Mouse (Mus musculus): ENCODE measurements around the gene Mrpl1.

Gene Mrpl1

GRCm38 (mm10) chr5:96201462-96202154 is 7.7 kb upstream of the Mrpl1 start:
- no peak for DNase-seq (ENCODE audit: extremely low read depth, insufficient read length, low spot score)

GRCm38 (mm10) chr5:96206897-96207296 is 2.4 kb upstream of the Mrpl1 start:
- no peak for DNase-seq (ENCODE audit: extremely low read depth, insufficient read length, low spot score)

GRCm38 (mm10) chr5:96207531-96207930 is 1.8 kb upstream of the Mrpl1 start:
- DNase-seq (ENCODE audit: extremely low read depth, insufficient read length, low spot score): no peak

- no peak for DNase-seq (ENCODE audit: extremely low read depth, insufficient read length, low spot score)
Measured at GRCm38 (mm10) chr5:96208543-96208942, 750 bp upstream of the Mrpl1 start.

GRCm38 (mm10) chr5:96209916-96210583 is 757 bp downstream of the Mrpl1 start:
- peak; percentile 89 for DNase-seq (ENCODE audit: extremely low read depth, insufficient read length, low spot score)

GRCm38 (mm10) chr5:96218648-96219047 is 9.4 kb downstream of the Mrpl1 start:
- no peak for DNase-seq (ENCODE audit: extremely low read depth, insufficient read length, low spot score)

GRCm38 (mm10) chr5:96219512-96219911 is 10.2 kb downstream of the Mrpl1 start:
- no peak for DNase-seq (ENCODE audit: extremely low read depth, insufficient read length, low spot score)

GRCm38 (mm10) chr5:96221298-96221697 is 12.0 kb downstream of the Mrpl1 start:
- DNase-seq (ENCODE audit: extremely low read depth, insufficient read length, low spot score): no peak

GRCm38 (mm10) chr5:96221812-96222585 is 12.7 kb downstream of the Mrpl1 start:
- peak; percentile 75 for DNase-seq (ENCODE audit: extremely low read depth, insufficient read length, low spot score)

GRCm38 (mm10) chr5:96222964-96223363 is 13.7 kb downstream of the Mrpl1 start:
- no peak for DNase-seq (ENCODE audit: extremely low read depth, insufficient read length, low spot score)

- no peak for DNase-seq (ENCODE audit: extremely low read depth, insufficient read length, low spot score)
Measured at GRCm38 (mm10) chr5:96226490-96226889, 17.2 kb downstream of the Mrpl1 start.

- DNase-seq (ENCODE audit: extremely low read depth, insufficient read length, low spot score): no peak
Measured at GRCm38 (mm10) chr5:96228967-96229366, 19.7 kb downstream of the Mrpl1 start.

GRCm38 (mm10) chr5:96238797-96239196 is 29.5 kb downstream of the Mrpl1 start:
- no peak for DNase-seq (ENCODE audit: extremely low read depth, insufficient read length, low spot score)

GRCm38 (mm10) chr5:96240856-96241255 is 31.6 kb downstream of the Mrpl1 start:
- DNase-seq (ENCODE audit: extremely low read depth, insufficient read length, low spot score): no peak

GRCm38 (mm10) chr5:96244511-96244910 is 35.2 kb downstream of the Mrpl1 start:
- DNase-seq (ENCODE audit: extremely low read depth, insufficient read length, low spot score): no peak

- DNase-seq (ENCODE audit: extremely low read depth, insufficient read length, low spot score): no peak
Measured at GRCm38 (mm10) chr5:96253995-96254394, 44.7 kb downstream of the Mrpl1 start.

GRCm38 (mm10) chr5:96255166-96255565 is 45.9 kb downstream of the Mrpl1 start:
- no peak for DNase-seq (ENCODE audit: extremely low read depth, insufficient read length, low spot score)

GRCm38 (mm10) chr5:96258210-96258609 is 48.9 kb downstream of the Mrpl1 start:
- DNase-seq (ENCODE audit: extremely low read depth, insufficient read length, low spot score): no peak

- no peak for DNase-seq (ENCODE audit: extremely low read depth, insufficient read length, low spot score)
Measured at GRCm38 (mm10) chr5:96267017-96267702, 57.9 kb downstream of the Mrpl1 start.

GRCm38 (mm10) chr5:96271070-96271469 is 61.8 kb downstream of the Mrpl1 start:
- DNase-seq (ENCODE audit: extremely low read depth, insufficient read length, low spot score): no peak

- DNase-seq (ENCODE audit: extremely low read depth, insufficient read length, low spot score): no peak
Measured at GRCm38 (mm10) chr5:96305786-96306185, 96.5 kb downstream of the Mrpl1 start.
